Mouse (Mus musculus) gonadal fat pad, adult 2 months (tissue): Measurements from ENCODE around the gene 6430550D23Rik. TPM values are rescaled to one million over a fixed set of nuclear protein-coding genes. Genes with fewer than 3 reads are reported as not detected.
A peak's percentile ranks its signal among the peaks of the same experiment; 100 is the strongest.

Experiments
- DNase-seq: peaks from one replicate; pipeline ENCODE4 v3.0.0-alpha.2; 2012; ENCODE audit warnings: low read depth
- polyA plus RNA-seq: library from polyadenylated mRNA; depleted of rRNA; stranded (reverse); fragments of >200 nt; gene quantifications from 2 replicates; pipeline ENCODE4 v1.2.3, GENCODE M21; 2012; rRNA removed

Gene 6430550D23Rik
- polyA plus RNA-seq: 3.2 and 4.0 TPM in 2 replicates

DNA sequence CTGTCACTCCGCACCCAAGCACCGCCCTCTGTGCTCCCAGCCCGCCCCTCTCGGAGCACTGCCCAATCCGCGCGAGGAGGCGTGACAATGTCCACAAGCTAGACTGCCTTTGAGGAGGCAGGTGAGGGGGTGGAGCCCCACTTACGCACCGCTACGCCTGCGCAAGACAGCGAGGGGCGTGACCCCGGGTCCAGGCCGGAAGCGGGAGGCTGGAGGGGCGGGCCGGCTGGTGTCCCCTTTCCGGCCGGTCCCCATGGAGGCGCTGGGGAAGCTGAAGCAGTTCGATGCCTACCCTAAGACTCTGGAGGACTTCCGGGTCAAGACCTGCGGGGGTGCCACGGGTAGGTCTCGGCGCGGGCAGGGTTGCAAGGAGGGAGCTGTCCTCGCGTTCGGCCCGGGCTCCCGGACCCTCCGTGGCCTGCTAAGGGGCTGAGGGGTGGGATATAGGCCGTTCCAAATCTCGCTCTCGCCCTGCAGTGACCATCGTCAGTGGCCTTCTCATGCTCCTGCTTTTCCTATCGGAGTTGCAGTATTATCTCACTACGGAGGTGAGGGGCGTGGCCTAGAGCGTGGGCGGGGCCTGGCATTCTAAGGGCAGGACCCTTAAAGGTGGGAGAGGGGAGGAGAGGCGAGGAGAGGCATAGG lies at the start of gene 6430550D23Rik, which contains the start of gene Ergic3:
Gene 6430550D23Rik, minus strand, starts transcription at position 90 of the 645 bp plus-strand sequence.
Gene Ergic3, plus strand, starts transcription at position 158 of the 645 bp plus-strand sequence.
- peak; percentile 52 for DNase-seq

DNA sequence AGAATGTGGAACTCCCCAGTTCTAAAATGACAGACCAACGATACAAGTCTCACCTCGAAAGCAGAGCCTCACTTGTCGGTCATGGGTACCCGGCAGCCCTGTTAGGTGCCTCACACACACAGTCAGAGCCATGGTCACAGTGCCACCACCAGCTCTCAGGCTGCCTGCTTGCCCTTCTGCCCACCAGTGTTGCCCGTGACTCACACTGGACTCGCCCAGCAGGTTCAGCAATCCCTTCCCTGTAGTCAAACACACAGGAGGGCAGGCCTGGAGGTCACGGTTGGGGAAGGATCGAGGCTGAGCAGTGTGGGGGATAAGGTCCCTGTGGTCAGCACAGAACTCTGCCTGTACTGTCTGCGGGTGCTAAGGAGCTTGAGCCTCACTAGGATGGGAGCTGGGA lies 45.0 kb upstream of the 6430550D23Rik start, which contains the start of gene Fer1l4:
Gene Fer1l4, minus strand, starts transcription at position 132 of the 400 bp plus-strand sequence.
- DNase-seq: no peak

DNA sequence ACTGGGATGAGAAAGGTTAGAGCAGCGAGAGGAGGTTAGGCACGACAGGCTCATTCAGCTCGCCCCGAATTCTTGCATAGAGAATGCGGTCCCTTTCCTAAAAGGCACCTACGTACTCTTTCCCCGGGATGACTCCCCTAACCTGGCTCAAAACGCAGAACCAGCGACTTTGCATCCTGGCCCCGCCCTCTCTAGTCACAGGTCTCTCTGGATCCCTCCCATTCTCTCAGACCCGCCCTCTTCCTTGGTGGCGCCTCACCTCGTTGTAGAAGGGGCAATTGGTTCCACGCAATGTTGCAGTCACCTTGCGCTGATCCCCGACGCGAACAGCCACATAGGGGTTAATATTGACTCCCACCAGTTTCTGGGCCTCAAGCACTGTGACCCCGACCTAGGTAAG lies 40.2 kb upstream of the 6430550D23Rik start:
- no peak for DNase-seq

DNA sequence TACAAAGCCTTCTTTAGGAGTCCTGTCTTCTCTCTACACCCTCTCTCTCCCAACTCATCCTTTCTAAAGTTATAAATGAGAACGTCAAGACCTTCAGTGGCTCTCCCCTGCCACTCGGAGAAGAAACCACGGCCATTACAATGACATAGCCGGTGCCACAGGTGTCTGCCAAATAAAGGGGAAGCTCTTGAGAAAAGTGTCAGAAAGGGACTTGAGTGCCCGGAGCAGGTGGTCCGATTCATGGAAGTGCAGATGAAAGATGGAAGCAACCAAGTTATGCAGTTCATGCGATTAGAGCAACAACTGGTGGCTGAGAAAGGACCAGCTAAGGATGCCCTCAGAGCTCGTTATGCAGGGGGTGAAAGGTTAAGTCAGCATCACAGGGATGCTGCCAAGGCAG lies 35.1 kb upstream of the 6430550D23Rik start:
- no peak for DNase-seq

DNA sequence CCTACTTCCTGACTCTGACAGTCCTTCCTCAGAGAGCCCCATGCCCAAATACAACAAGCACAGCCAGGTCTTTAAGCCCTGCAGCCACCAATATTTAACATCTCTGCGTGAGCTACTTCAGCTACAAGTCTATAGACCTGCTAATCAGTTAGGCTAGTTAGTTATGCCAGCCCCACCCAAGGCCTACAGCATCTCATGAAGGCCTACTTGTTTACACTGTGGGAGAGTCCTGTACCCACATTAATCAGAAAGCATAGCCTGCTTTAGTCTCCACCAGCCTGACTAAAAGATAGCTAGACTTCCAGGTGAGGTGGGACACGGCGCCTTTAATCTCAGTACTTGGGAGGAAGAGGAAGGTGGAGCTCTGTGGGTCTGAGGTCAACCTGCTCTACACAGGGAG lies 31.6 kb upstream of the 6430550D23Rik start:
- DNase-seq: no peak

DNA sequence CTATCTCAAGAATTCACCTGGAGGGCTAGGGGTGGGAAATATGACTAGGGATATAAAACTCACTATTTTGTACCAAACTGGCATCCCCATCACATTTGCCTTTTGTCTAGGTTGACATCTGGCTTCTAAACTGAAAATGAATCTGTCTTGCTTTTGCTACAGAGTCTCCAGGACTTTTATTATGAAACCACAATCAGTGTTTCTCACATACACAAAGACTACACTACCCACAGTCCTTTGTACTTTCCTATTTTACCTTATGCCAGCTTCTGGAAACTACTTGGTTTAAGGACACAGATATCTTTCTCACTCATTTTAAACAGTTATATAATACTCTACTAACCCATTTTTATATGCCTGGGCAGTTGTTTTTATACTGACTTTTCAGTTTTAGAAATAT lies 17.7 kb upstream of the 6430550D23Rik start:
- DNase-seq: no peak

DNA sequence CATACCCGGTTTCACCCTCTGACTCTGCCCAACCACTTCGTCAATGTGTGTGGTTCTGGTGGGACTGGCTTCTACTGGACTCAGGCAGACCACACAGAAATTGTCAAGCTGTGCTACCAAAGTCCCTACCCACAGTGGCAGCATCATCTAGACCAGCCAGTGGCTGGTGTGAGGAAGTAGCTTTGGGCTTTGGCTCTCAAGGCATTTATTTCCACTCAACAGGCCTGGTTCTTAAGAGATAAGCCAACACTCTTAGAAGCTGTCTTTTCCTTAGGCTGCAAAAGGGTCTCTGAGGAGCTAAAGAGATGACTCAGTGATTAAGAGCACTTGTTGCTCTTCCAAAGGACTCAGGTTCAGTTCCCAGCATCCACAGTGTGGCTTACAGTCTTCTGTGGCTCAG lies 14.0 kb upstream of the 6430550D23Rik start:
- no peak for DNase-seq

DNA sequence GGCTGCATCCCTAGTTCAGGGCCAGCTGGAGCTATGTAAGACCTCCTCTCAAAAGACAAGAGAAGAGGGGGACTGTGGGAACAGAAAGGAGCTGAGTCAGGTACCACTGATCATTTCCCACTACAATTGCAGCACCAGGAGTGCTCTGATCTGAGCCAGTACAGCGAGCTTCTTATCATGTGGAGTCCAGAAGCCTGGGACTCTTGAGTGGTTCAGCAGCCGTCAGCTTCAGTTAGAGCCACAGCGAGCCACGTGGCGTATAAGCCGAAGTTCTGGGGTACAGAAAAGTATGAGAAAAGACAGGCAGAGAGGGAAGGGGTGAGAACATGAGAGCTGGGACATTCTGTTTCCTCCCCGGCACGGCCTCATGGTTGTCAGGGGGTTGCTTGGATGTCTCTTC lies 13.4 kb upstream of the 6430550D23Rik start:
- DNase-seq: no peak

DNA sequence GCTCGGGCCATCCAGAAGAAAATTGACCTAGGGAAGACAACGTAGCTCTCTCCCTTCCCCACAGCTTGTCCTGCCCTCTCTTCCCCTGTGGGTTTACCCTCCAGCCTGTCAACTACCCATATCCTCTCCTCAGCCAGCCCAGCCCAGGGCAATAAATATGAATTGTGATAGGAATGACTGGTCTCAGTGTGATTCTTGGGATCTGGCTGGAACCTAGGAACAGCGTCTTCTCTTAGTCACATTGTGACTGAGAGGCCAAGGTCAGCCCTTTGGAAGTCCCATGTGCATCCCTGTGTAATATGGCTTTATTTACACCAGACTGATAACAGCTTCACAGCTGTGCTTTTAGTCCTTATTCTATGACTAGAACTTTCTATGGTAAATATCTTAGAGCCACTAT lies 10.3 kb upstream of the 6430550D23Rik start:
- DNase-seq: no peak

DNA sequence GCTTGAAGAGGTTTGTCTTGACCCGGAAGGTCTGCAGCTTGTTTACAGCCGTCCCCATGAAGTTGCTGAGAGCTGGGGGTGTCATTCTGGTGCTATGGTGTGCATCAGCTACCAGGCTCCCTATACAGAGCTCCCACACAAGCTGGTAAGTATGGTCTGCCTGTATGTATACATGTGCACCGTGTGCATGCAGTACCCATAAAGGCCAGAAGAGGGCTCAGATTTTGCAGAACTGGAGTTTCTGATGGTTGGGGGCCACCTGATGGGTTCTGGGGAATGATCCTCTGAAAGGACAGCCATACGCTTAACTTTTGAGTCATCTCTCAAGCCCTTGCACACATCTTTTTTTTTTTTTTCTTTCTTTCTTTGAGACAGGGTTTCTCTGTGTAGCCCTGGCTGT lies 2.4 kb downstream of the 6430550D23Rik start:
- DNase-seq: no peak

DNA sequence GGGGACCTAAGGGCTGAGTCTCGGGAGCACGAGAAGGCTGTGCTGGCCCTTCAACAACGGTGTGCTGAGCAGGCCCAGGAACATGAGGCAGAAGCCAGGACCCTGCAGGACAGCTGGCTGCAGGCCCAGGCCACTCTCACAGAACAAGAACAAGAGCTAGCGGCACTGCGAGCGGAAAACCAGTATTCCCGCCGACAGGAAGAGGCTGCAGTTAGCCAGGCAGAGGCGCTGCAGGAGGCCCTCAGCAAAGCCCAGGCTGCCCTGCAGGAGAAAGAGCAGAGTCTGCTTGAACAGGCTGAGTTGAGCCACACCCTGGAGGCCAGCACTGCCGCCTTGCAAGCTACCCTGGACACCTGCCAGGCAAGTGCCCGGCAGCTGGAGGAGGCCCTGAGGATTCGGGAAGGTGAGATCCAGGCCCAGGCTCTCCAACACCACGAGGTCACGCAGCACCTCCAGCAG lies 15.9 kb downstream of the 6430550D23Rik start:
- no peak for DNase-seq

DNA sequence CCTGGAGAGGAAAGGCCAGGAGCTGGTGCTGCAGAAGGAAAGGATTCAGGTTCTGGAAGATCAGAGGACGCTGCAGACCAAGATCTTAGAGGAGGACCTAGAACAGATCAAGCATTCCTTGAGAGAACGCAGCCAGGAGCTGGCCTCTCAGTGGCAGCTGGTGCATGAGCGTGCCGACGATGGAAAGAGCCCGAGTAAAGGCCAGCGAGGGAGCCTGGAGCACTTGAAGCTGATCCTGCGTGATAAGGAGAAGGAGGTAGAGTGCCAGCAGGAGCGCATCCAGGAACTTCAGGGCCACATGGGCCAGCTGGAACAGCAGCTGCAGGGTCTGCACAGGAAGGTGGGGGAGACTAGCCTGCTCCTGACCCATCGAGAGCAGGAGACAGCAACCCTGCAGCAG lies 16.6 kb downstream of the 6430550D23Rik start:
- no peak for DNase-seq

DNA sequence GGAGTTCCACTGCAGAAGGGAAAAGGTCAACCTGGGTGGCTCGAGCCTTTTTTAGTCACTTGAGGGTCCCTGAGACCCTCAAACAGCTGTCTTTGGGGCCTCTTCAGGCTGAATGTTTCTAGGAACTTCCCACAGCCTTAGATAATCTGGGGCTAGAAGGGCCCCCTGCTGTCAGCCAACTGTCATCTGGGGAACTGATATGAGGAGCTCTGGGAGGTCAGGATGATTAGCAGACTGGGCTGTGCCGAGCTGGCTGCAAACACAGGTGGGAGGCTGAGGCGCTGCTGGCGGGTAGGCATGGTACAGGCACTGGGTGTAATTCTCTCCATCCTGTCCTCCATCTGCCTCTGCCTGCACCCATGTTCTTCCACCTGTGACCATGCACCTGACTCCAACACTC lies 18.7 kb downstream of the 6430550D23Rik start:
- no peak for DNase-seq

DNA sequence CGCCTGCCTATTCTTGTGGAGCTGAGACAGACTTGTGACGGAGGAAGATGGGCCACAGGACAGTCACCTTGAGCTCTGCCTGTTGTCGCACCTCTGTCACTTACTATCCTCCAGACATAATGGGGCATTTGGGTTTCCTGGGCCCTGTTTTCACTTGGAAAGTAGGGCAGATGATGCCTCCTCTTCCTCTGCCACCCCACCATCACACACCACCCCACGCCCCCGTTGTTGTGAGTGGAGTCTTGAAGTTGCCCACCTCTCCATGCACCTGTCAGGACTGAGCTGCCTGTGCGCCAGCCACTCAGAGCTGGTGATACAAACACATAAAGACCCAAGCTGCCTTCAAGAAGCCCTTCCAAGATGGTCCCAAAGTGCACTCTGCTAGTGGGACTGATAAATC lies 20.6 kb downstream of the 6430550D23Rik start:
- no peak for DNase-seq

DNA sequence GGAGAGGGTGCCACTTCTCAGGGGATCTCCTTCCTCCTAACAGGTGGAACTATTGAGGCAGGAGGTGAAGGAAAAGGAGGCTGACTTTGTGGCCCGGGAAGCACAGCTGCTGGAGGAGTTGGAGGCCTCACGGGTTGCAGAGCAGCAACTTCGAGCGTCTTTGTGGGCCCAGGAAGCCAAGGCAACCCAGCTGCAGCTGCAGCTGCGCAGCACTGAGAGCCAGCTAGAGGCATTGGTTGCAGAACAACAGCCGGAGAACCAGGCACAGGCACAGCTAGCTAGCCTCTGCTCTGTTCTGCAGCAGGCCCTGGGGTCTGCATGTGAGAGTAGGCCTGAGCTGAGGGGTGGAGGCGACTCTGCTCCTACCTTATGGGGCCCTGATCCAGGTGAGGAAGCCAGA lies 22.0 kb downstream of the 6430550D23Rik start:
- no peak for DNase-seq

DNA sequence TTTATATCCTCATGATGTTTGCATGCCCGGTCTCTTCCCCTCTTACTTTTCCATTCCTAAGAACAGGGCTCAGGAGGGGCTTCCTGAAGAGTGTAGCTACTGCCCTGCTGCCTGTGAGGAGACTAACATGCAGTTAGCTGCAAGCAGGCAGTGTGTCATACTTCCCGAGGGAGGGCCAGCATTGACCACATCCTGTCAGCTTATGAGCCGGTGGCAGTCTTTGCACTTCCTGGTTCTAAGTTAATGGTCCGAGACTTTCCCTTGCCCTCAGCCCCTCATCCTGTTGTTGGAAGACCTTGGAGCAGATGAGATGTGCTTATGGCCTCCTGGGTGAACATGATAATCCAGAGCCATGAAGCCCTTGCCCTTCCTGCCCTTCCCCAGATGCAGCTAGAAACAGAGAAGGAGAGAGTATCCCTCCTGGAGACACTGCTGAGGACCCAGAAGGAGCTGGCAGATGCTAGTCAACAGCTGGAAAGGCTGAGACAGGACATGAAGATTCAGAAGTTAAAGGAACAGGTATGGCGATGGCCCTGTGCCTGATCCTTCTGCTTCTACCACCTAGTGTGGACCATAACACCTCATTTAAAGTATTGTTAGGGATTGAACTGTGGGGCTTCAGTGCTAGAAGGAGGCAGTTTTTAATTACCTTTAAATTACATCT lies 28.3 kb downstream of the 6430550D23Rik start:
- DNase-seq: no peak

DNA sequence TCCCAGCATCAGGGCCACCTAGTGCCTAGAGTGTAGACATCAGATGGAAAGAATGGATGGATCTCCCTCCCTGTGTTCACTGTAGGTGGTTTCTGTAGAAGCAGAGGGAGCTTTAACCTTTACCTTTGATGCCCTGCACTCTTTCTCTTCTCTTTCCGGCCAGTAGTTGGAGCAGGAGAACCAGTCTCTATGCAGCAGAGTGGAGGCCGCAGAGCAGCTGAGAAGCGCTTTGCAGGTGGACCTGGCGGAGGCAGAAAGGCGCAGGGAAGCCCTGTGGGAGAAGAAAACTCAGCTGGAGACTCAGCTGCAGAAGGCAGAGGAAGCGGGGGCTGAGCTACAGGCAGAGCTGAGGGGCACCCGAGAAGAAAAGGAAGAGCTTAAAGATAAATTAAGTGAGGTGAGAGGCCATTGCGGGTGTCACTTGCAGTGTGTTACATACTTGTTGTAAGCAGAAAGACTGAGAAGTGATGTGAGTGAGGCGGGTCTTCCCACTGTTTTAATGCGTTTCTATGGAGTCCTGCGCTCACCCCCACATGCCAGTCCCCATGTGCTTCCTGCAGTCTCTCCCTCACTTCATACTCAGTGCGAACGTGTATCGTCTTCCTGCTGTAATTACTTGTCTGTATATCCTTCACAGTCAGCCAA lies 33.6 kb downstream of the 6430550D23Rik start:
- no peak for DNase-seq

DNA sequence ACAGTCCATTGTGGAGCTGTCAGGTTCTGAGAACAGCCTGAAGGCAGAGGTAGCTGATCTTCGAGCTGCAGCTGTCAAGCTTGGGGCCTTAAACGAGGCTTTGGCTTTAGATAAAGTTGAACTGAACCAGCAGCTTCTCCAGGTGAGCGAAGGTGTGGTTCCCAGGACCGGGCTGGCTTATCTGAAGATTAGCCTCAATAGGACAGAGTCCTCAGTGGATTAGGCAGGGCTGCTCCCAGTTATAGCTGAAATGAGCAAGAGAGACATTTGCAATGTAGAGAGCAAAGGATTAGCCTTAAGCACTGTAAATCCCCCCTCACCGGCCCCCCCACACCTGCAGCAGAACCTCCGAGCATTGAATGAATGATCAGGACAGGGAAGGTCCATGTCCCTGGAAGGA lies 34.4 kb downstream of the 6430550D23Rik start:
- no peak for DNase-seq

DNA sequence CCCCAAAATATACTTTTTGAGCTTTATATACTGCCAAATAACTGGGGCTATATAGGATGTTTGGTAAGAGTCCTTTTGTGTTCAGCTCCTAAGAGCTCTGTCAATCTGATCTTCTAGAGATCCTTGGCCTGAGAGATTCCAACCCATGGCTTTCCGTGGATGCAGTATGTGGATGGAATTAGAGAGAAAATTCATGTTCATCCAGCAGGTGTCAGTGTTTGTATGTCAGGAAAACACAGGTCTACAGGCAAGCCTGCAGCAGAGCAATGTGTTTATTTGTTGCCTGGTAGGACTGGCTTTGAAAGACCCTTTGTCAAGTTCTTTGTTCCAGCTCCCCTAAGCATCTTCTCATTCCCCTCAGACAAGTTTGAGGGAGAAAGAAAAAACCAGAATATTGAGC lies 44.8 kb downstream of the 6430550D23Rik start:
- DNase-seq: no peak

DNA sequence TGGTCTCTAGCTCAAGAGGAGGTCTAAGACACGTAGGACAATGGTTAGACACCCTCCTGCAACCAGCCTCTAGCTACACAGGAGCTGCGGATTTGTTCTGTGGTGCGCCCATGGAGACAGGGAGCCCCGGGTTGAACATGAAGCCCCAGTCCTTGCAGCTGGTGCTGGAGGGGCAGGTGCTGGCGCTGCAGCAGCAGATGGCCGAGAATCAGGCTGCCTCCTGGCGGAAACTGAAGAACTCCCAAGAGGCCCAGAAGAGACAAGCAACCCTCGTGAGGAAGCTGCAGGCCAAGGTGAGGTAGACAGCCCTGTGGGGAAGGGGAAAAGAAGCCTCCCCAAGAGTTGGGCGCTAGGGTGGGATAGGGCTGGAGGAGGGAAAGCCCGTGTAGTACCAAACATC lies 45.9 kb downstream of the 6430550D23Rik start:
- DNase-seq: no peak

DNA sequence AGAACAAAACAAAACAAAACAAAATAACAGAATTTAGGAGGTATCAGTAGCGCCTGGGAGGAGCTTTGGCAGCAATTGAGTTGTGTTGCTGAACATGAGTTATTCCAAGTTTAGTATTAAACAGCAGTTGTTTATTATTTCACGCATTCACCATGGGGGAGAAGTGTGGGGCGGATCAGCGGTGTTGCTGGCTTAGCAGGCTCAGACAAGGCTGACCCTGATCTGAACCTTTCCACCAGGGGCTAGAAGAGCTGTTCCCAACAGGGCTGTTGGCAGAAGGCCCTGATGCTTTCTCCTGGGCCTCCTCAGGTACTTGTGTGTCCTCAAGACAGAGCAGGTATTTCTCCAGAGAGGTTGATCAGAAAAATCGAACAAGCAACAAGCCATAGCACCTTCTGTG lies 47.8 kb downstream of the 6430550D23Rik start:
- no peak for DNase-seq

DNA sequence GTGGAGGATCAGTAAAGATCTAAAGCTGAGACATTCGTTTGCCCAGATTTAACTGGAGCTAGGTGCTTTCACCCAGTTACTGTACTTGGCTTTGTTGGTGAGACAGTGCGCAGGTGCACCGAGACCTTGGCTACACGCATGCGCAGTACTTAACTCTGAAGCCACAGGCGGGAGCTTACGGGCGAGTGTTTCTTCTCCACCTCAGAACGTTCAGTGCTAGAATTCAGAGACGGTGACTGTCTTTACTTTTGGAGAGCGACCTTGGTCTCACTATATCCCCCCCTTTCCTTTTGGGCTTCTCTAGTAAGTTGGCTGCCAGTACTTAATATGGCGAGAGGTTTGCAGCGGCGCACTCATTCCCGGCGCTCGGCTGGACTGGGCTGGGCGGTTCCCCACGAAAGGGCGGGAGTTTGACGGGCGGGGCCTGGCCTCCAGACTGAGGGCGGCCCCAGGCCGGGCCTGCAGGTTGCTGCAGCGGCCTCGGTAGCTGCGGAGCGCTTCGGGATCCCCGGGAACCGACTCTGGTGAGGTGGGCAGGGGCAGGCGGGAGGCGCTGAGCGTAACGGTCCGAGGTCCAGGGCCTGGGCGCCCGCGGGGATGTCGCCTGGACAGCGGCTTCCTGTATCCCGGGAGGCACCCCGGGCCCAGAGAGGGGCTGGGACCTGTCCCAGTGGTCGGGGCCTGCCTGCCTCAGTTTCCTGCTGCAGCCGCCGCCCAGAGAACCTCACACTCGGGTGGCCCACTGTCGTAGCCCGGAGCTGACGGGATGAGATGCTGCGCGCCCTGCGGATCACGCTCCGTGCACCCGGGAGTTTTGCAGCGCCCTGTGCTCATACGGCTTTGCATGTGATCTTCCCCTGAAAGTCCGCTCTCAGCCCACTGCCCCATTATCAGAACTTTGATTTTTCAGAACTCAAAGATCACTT lies 51.4 kb downstream of the 6430550D23Rik start, which contains the start of gene Cep250:
Gene Cep250, plus strand, starts transcription at position 325 of the 926 bp plus-strand sequence.
- DNase-seq: no peak
